Mouse (Mus musculus) bone marrow macrophage, adult 2 months (primary cell): Measurements from ENCODE around the gene Dnaja4.

Experiments
- CTCF ChIP-seq: IDR thresholded peaks from 2 replicates; pipeline ENCODE4 v1.5.1; 2012; ENCODE audit warnings: low read depth, mild to moderate bottlenecking, low read length, moderate library complexity
- POLR2A ChIP-seq: IDR thresholded peaks from 2 replicates; pipeline ENCODE4 v1.6.1; 2012; ENCODE audit warnings: mild to moderate bottlenecking, low read depth, low read length, borderline replicate concordance

DNA sequence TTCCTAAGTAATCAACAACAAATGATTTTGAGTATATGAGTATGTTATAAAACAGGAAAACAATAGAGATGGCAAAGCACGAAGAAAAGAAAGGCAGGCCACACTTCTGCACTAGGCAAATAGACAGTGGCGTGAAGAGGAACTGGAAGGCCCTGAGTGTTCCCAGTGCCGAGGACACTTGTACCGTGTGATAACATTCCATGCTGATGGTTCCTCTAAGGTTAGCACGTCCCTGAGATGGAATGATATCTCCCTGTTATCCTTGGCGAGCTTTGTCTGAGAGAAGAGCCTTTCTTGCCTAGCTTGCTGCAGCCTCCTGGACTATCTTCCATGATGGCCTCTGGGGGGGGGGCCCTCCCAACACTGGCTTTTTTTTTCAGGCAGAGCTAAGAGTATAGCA is 39.9 kb upstream of the Dnaja4 start:
- no peak for TF ChIP-seq CTCF
- TF ChIP-seq POLR2A: no peak
